Mouse (Mus musculus) CD4-positive naive resting alpha-beta T cell, adult 76 days (primary cell): ENCODE results near the gene Gm5771. TPM values are rescaled to one million over a fixed set of nuclear protein-coding genes. Genes with fewer than 3 reads are reported as not detected.

Experiments used
- total RNA-seq: library from RNA; stranded (reverse); gene quantifications from one replicate; pipeline ENCODE4 v1.2.4, GENCODE M21; 2023

Gm5771 gene
- total RNA-seq, result not detected

GRCm38 (mm10) chr6:41392056-41392455 lies at the start of gene Gm5771:
Gene Gm5771 (plus strand): TSS chr6:41392356.

GRCm38 (mm10) chr6:41353932-41354331 lies 38.2 kb upstream of the Gm5771 start, which contains the start of gene Try10:
Gene Try10 (plus strand): TSS chr6:41354105.

GRCm38 (mm10) chr6:41377578-41377977 lies 14.6 kb upstream of the Gm5771 start, which contains the start of gene Prss3:
Gene Prss3 (minus strand): TSS chr6:41377678.

GRCm38 (mm10) chr6:41446045-41446444 lies 53.9 kb downstream of the Gm5771 start, which contains the start of gene Gm10334:
Gene Gm10334 (minus strand): TSS chr6:41446145.

Other genes starting within 250 kb of the Gm5771 start
- 1.5 TPM for gene Try4, start 90.1 kb upstream of the Gm5771 start, total RNA-seq
- 1.8 TPM for gene Try5, start 75.5 kb upstream of the Gm5771 start, total RNA-seq
- gene Try10, start 38.3 kb upstream of the Gm5771 start, total RNA-seq, result not detected
- not detected for gene Prss3, start 14.7 kb upstream of the Gm5771 start, total RNA-seq
- not detected for gene Gm10334, start 53.8 kb downstream of the Gm5771 start, total RNA-seq
- gene Prss1, start 66.6 kb downstream of the Gm5771 start, total RNA-seq, result not detected
- gene Prss2, start 129.4 kb downstream of the Gm5771 start, total RNA-seq, result not detected
- 40.0 TPM for gene Ephb6, start 213.1 kb downstream of the Gm5771 start, total RNA-seq
- not detected for gene Trpv6, start 244.0 kb downstream of the Gm5771 start, total RNA-seq